Mouse (Mus musculus) ES-CJ7 (cell line): Measurements from ENCODE around the gene Irs1.

Experiments
- DNase-seq: peaks from one replicate; pipeline ENCODE4 v3.0.0; 2011; ENCODE audit warnings: low read depth, low spot score

The Irs1 gene

DNA sequence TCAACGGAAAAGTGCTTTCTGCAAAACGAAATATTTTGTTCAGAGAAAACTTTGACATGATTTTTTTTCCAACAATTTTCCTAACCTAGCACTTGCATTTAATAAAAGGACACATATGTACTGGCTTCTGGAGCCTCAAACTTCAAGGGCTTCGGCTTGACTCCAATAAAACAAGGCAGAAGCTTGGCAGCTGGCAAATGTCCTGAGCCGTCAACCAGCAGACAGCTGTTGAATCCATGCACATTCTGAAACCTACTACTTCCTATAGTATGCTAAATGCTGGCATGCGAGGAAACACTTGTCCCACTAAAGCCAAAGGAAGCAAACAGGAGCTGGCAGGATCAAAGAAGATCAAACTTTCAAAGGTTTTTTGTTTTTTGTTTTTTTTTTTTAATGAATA is 33.8 kb downstream of the Irs1 start:
- no peak for DNase-seq

DNA sequence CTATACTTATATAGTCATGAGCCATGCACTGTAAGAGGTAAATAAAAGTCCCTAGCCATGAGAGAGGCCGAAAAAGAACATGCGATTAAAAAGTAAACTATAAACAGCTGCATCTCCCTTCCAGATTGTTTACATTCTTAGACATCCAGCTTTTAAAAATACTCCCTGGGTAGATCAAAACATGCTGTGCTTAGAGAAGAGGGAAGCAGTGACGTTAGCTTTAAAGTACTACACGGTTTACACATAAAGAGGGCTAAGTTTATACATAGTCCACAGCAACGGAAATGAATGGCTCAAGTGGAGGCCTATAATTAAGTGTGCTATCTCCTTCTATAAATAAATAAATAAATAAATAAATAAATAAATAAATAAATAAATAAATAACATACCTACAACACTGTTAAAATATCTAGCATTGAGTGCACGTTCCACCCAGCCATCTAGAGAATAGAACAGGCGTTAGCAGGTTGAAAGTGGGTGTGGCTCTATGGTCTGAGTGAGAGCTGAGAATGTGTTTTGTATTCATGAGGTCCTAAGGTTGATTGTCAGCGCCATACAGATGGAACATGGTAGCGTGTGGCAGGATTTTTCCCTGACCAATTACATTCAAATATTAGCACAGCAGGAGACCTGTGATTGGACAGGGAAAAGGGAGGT is 37.3 kb downstream of the Irs1 start:
- DNase-seq, result peak; percentile 11

DNA sequence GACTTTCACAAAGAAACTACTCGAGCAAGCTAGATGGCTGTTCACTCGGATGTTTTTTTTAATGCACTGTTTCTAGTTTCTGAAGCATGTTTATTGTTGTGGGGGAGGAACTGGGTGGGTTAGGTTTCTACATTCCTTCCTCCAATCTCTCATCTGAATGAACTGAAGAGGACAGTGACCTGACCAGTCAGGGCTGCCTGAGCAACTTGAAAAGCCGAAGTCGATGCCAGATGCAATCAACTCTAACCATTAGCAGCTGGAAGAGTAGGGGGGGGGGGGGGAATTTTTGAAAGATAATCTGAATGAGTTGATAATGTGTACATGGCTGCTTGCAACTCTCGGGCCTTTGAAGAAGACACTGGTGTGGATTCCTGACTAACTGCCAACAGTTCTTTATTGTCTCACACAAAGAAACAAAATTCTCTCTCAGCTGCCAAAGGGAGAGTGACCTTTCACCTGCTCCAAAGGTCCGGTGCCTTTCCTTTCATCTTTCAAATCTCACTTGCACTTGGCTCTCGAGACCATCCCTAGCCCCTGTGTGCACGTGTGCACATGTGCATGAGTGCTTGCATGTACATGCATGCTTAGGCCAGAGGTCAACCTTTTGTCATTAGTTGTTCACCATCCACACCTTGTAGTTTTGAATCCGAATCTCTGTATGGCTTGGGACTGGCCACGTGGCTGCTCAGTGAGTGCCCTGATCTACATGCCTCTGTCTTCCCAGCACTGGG is 43.8 kb downstream of the Irs1 start:
- DNase-seq, result no peak

DNA sequence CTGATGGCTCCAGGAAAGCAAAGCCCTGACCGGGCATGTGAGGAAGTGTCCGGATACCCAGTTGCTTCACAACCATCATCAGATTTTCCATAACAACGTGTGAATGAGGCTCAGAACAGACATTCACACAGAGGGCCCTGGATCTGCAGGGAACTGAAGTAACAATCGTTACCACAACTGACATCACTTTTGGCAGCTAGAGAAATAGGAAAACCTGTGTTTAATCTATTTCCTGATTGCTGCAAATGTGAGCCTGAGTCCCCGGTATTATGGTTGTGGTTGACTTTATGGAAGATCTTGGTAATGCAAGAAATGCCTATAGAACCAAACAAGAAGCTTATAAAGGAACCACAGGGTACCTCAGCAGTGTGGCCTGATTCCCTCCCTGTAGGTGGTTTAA is 46.2 kb downstream of the Irs1 start:
- DNase-seq, result no peak

DNA sequence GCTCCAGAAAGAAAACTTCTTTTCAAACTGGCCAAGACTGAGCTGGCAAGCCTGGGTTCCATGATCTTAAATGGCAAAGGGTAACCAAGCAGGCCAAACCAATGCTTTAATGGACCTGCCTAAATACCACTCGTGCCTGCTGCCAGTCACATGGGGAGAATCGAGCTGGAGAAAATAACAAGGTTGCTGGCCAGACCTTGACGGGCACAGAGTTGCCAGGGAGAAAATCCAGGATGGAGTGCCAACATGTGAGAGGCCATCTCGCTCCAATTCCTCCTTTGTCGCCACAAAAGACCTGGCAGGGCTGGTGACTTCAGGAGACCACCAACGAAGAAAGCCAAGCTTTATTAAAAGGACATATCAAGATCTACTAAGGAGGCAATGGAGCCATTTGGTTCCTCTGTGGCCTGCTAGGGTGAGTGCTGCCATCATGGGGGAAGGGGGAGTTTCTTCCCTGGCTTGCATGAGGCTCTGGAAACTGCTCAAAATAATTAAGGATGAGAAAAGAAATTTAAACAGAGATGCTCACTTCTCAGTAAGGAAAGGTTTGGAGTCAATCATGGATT is 47.9 kb downstream of the Irs1 start:
- DNase-seq, result no peak

DNA sequence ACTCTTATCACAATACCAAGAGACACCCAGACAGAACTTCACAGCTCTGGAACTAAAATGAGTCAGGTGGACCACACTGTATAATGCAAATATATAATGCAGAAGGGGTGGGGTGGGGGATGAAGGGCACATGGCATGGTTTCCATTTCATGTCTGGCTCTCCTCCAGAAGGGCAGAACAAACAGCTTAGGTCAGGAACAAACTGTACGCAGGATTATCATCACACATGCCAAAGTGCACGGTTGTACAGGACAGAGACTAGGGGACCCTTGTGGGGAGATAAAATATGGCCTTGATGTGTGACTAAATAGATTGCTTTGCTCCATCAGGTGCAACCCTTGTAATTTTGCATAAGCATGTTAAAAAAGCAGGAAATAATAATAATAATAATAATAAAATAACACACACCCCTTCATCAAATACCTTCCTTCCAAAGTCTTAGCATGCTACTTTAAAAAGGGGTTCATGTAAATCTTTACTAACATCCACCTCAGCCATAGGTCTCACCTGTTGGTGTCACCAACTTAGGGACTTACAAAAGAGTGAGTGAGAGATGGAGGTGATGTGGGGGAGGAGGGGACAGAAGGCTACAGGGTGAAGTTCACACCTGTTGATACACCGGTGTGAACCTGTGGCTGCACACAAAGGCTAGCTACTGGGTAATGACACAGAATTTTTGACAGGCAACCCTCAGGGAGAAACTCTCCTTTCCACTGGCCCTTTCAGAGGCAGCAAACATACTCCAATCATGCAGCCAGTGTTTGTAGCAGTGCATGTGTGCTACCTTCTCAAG is 51.6 kb downstream of the Irs1 start:
- no peak for DNase-seq

DNA sequence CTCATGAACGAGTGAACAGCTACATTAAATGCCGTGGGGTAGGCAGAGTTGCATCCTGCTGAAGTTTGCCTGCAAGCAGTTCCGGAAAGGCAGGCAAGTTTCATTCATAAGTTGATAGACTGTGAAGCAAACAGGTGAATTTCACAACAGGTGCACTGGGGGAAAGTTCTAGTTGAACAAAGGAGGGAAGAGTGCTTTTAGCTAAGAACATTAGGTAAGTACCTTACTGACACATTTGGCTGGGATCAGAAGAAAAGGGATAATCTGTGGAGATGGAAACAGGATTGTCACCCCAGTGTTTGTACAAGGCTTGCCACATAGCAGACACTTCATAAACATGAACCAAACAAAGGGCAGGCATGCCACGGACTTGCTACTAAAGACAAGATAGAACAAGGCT is 53.0 kb downstream of the Irs1 start:
- no peak for DNase-seq

DNA sequence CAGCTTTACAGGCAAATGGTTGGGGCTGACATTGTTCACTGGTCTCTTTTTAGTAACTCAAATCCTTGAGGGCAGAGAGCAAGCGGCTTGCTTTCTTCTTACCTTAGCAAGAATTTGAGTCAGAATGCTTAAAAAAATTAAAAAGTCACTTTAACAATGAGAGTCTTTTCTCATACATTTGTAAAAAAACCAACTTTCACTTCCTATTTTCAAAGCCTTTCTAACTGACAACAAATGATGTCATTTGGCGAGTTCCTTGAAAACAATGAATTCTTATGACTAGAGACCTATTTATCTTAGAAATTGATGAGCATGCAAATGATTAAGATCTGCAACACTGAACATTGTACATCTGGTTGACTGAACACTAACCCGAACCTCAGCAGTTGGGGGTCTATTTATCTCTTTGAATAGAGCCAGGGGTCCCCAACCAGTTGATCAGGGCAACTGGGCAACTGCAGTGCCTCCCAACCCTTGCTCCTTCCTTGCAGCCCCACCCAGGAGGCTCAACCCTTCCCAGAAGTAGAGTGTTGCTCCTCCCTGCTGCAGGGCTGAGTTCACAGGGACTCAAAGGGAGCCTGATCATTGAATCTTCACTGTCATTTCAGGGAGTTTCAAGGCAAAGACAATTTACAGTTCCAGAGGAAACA is 55.6 kb downstream of the Irs1 start:
- DNase-seq, result no peak

DNA sequence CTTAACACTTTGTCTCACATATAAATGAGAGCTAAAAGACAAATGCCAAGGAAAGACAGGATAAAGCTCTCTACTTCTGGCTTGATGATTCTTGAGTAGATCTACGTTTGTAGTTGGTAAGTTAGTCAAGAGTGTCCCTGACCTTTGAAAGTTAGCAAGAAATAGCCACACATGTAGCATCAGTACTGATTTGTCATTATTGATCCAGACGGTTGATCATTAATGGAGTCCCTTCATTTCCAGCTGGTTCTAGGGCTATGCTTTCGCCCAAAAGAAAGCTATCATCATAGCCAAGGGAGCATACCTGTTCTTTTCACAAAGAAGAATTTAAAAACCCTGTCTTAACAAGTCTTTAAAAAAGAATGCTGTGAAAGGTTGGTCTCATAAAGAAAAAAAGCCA is 56.6 kb downstream of the Irs1 start:
- DNase-seq, result no peak

DNA sequence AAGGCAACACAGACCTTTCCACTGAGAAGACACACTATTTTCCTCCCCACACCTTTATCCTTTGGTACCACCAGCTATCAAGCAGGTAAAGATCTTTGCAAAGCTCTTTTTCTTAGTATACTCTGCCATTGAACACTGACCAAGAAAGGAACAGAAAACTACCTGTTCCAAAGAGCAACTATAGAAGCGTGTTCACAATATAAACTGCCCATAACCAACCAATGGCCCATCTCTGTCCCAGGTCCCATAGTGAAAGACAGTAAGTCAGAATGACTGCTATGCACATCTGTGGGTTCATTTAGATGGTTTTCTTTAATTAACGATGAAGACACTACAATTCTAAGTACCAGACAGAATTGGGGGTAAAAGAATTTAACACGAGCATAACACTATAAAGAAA is 58.4 kb downstream of the Irs1 start, which contains the start of gene Gm9747:
TSS of gene Gm9747 (plus strand) at position 301 of the 400 bp plus-strand sequence.
- no peak for DNase-seq

DNA sequence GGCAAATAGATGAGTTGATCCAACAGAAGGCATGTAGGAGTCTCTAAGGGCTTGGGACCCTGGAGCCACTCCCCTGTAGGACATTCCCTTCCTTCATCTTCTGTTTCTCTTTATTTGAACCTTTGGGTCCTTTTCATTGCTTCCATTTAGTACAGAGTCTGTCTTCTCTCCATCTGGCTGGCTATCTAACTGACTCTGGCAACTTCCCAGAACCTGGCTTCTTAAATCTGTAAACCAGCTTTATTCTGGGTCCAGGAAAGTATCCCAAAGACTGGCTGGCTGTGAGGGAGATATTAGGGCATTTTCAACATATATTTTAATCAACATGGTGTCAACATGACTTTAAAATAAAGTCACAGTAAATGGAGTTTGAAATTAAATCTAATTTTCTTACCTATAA is 62.4 kb downstream of the Irs1 start:
- DNase-seq, result no peak

DNA sequence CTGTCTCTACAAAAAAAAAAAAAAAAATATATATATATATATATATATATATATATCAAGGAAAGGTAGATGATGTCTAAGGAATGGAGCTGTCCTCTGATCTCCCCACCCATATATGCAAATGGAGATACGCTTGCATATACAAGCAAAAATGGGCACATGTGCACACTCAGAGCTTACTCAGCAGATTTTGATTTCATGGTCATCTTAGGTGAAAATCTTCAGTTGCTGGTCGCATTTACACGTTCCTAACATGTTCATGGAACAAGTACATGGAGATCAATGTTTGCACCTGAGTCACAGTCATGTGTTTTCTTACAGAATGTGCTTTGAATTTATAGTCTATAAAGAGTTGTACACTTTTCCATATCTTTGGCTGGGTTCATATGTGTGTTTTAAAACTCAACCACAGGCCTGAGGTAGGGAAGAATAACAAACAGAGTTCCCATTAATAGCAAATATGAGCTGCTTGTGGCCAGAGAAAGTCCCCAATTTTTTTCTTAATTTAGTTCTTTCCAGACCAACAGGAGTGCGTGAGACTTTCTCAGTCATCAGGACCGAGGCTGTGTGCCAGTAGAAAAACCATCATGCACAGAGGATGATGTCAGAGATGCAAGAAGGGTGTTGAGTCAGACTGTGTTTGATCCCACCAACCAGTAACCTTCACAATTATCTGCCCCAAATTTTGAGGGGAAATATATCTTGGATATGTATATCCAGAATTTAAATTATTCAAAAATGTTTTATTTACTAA is 68.0 kb downstream of the Irs1 start:
- no peak for DNase-seq

DNA sequence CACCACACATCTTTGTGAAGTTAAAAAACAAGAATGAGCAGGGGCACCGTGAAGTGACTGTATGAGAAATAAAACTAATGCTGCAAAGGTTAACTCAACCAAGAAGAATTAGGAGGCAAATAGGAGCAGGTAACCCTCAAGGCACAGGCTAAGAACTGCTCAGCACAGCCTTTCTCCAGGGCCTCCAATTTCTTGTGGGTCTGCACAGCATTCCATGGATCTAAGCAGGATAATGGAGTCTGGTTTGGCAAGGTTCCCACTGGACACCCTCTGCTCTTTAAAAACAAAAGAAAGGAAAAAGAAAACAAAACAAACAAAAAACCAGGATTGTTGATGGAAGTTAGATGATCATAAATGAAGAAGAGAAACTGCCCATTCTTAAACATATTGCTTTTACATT is 69.8 kb downstream of the Irs1 start:
- no peak for DNase-seq

DNA sequence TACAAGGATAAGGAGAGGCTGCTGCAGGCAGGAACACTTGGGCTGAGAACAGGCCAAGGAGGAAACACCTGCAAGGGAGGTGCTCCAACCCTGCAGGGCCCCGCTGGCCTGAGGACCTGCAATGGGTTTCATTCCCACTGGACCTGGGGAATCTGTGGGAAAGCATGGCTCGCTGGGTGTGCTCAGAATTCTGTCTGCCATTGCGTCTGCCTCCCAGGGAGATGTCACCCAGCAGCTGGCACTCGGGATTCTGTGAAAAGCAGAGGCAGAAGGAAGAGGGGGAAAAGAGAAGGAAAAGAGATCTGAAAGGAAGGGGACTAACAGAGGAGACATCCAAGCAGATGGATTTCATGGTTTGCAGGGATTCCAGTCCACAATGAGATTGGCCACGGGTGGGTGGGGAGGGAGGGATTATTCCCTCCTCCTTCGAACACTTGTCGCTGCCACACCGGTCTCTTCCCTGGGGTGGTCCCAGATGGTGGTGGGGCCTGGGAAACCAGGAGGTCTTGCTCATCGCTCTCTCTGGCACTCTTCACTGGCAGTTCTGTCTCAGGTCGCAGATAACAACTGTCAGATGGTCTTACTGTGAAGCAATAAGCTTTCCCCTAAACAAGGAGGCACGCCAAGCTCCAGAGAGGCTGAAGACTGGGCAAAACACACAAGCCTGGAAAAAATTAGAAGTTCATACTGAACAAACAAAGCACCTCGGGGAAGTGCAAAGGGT is 70.4 kb downstream of the Irs1 start:
- no peak for DNase-seq

DNA sequence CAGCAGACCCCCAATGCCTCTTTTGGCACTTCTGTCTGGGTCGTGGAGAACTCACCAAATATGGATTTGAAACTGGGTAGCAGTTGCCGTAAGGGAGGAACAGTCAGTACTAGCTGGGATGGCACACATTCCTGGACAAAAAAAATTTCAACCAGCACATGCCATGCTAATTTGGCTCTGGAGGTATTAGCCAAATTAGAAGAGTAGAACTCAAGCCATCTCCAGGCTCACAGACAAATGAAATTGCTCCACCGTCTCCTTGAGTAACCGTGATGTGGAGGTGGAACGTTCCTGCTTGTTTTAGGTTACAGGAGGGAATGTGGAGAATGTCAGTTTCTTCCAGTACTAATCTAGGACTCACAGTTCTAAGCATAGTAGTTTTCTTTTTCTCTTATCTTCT is 83.7 kb downstream of the Irs1 start:
- DNase-seq, result no peak

DNA sequence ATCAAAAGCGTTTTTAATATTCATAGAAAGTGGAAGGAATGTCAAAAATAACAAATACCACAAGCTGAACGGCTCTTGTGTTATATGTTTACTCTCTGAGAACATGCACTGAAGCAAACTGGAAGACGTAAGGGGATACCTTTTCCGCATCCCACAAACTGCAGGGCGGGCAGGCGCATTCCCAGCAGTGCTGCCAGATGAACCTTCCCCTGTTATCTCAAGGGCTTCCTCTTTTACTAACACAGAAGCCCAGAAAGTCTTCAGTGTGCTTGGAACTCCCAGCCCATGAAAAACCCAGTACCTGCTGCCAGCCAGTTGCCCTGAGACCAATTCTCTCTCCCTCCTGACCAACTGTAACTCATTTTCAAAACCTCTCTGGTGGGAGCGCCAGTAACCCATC is 90.6 kb downstream of the Irs1 start:
- DNase-seq, result no peak

DNA sequence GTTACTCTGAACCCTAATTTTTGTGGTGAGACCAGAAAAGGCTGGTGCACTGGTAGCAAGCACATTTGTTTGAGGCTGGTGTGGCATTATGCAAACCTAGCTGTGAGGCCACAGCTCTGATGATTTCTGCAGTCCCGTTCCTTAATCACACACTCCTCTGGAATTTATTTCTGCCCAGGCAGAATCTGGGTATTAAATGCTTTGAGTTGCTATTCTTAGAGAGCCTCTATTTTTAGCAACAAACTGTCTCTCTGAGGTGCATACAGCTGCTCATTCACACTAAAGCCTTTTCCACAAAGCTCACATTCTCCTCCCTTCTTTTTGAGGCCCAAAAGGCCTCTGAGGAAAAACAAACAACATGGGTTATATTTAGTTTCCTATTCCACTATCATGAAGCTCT is 91.3 kb downstream of the Irs1 start:
- DNase-seq, result no peak

DNA sequence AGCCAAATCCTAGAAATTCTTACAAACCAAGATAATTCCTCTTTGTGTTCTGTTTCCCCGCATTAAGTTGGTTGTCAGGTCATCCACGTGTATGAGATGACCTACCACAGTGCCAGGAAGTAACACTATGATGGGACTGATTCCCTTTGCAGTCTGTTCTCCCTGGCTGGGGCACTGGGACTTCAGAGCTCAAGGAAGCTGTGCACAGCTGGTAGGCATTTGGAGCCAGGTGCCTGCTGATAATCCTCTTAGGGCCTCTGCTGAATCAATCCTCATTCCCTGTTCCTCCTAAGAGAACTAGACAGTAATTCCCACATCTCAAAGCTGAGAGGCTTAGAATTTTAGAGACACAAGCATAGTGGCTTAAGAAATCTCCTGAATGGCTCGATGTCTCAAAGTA is 99.6 kb downstream of the Irs1 start:
- no peak for DNase-seq

DNA sequence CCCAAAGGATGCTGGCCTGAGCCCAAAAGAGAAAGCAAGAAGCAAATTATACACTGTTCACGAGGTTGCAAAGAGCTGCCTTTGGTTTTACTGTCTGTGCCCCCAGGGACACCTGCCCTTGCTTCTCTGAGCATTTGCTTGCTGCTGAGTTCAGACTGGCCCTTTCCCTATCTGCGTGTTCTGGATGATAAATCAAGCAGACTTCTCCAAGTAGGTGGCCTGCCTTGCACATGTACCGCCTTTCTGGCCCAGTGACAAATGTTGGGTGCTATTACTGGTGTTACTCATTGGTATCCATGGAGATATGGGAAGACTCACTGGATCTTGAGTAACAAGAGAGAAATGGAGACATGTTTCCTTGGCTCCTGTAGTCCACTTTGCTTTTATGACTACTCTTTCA is 101.7 kb downstream of the Irs1 start:
- DNase-seq, result no peak

DNA sequence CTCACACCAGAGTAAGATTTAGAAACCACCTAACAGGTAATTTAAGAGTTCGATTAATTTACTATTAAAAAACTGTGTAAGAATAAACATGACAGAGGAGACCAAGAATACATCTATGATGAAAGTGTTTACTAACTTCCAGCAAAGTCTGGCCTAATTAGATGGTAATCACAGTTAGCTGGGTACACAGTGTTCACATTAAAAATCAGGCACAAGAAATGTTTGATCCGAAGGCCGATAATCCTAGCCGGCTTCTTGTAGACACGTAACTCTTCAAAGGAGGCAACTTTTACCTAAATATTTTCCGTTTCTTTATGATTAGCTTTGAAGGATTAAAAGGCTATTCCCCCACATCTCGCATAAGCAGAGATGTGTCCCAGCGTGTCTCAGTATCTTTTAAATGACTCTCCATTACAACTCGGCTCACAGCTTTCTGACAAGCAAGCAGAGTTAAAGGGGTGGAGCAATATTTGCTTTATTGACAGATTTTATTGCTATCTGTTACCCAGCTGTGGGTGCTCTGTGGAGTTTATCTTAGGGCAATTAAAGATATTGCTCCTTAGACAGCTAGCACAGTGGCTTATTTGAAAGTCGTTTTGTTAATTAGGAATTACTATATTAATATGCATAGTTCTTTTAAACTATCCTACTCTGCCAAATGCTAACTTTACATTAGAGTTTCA is 102.5 kb downstream of the Irs1 start:
- no peak for DNase-seq
